Mouse (Mus musculus): Measurements from ENCODE around the gene Ggps1. TPM values are rescaled to one million over a fixed set of nuclear protein-coding genes. Genes with fewer than 3 reads are reported as not detected.
A peak's percentile ranks its signal among the peaks of the same experiment; 100 is the strongest.

The Ggps1 gene
- total RNA-seq (2014; rRNA removed) (85.2 and 107 TPM in 2 replicates), polyA plus RNA-seq (2015; fragmentation: Nextera tagmentation; extraction: Ambion mirVana) (71.4 and 73.0 TPM in 2 replicates)

DNA sequence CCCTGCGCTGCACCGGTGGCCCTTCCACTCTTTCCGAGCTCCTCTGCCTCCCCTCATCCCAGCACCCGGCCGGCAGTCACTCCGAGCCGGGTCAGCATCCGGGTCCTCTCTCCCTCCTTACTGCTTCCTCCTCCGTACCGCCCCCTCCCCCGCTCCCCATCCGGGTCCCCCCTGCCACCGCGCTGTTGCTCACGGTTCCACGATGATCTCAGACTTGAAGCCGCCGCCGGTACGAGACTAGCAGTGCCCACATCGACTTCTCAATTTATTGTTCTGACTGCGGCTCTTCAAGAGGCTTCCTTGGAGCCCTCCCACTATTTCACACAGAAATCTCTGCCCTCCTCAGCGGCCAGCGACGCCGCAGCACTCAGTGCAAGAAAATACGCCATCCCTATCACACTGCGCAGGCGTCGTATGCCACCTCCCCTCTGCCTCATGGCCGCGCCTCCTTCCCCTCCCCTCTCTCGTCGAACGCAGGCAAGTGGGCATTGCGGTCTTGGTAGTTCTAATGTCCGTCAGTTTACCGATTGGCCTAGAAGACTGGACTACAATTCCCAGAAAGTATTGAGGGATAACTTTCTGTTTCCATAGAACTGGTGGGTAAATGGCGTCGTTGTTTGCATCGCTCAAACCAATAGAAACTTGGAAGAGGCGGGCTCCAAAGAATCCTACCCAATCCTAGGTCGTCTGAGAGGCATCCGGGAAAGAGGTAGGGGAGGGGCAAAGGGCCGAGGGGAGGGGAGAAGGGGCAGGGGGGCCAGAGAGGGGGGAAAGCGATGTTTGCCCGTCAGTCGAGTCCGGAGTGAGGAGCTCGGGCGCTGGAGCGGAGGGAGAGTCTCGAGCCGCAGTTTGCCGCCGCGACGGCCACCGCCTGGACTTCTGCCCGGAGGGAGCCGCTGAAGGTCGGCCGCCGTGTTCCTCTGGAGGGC, at the start of gene Ggps1, which contains the start of gene Arid4b:
Gene Ggps1 (minus strand): TSS at position 476 of the 929 bp plus-strand sequence.
Gene Arid4b (plus strand): TSS at position 220 of the 929 bp plus-strand sequence.
- Histone ChIP-seq H3K4me3 (ENCODE audit: low read depth, low read length) (peak within 1 kb of the TSS; percentile 98), H3K4me2 (ENCODE audit: low read depth) (peak within 1 kb of the TSS; percentile 81), H3K9ac (peak within 1 kb of the TSS; percentile 92), H3K9me3 (ENCODE audit: low read length) (no peaks in the 10 kb centered on the region), H3K4me1 (ENCODE audit: insufficient read depth) (peaks cover 4% of the 10 kb centered on the region; the same call in 1 of the 2 replicates), H3K36me3 (ENCODE audit: insufficient read depth) (peaks cover 4% of the 10 kb centered on the region; the same call in 1 of the 2 replicates), H3K27me3 (ENCODE audit: insufficient read depth, low read length) (no peaks in the 10 kb centered on the region), H3K27ac (ENCODE audit: low read depth, low read length) (peak within 1 kb of the TSS; percentile 97)
- TF ChIP-seq CTCF (IDR thresholded peaks at IDR 0.05; ENCODE audit: low read depth) = no peak
- peak; percentile 98 for DNase-seq
- WGBS = 1% methylated on average over 64 of the region's 64 CpGs
- peak; percentile 95 for ATAC-seq

DNA sequence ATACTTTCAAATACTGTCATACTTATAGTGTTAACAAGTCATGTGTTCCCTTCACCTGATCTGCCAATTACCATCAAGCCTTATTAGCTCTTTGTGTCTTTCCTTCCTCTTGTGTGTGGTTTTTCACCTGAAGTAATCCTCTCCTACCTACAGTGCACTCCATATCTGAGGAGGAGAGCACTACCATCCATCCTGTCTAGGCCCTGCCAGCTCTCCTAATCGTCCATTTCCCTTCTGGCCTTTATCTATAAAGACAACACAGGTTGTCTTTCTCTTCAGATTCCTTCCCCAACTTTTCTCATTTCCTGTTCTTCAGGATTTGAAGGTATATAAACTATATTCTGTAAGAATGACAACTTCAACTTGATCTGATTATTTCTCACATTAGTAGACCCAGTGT, 47.9 kb upstream of the Ggps1 start:
- H3K4me1 ChIP-seq (ENCODE audit: insufficient read depth) = no peaks in the 10 kb centered on the region
- WGBS = 68% methylated on average over 1 of the region's 1 CpGs
- H3K9me3 ChIP-seq (ENCODE audit: low read length) = no peaks in the 10 kb centered on the region
- no peak for ATAC-seq
- no peak overlapping the region for H3K4me2 ChIP-seq (ENCODE audit: low read depth)
- H3K4me3 ChIP-seq (ENCODE audit: low read depth, low read length) = no peak overlapping the region
- H3K27ac ChIP-seq (ENCODE audit: low read depth, low read length) = no peak overlapping the region
- no peak for TF ChIP-seq CTCF (IDR thresholded peaks at IDR 0.05; ENCODE audit: low read depth)
- DNase-seq = no peak
- no peak overlapping the region for H3K9ac ChIP-seq
- no peaks in the 10 kb centered on the region for H3K36me3 ChIP-seq (ENCODE audit: insufficient read depth)
- no peaks in the 10 kb centered on the region for H3K27me3 ChIP-seq (ENCODE audit: insufficient read depth, low read length)

DNA sequence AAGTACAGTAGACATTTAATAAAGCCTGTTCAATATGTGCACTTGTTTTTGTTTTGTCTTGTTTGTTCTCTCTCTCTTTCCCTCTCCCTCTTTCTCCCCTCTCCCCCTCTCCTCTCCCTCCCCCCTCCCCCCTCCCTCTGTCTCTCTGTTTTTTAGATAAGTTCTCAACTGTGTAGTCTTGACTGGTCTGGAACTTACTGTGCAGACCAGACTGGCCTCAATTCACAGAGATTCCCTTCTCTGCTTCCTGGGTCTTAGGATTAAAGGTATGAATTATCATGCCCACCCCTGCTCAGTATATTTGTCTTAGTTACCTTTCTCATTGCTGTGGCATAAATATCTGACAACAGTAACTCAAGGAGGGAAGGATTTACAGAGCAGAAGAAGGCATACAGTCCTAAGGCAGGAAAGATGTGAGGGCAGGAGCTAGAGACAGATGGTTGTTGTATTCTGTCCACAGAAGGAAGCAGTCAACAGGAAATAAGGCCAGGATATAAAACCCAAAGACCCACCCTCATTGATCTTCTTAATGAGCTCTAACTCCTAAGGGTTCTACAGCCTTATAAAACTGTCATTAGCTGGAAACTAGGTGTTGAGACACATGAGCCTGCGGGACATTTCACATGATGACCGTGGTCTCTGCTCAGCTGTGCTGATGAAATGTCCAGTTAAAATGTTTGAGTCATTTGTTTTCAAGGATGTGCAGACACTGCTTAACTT, 47.0 kb upstream of the Ggps1 start:
- H3K9ac ChIP-seq = no peak overlapping the region
- no peaks in the 10 kb centered on the region for H3K4me1 ChIP-seq (ENCODE audit: insufficient read depth)
- no peaks in the 10 kb centered on the region for H3K36me3 ChIP-seq (ENCODE audit: insufficient read depth)
- DNase-seq (no peak), ATAC-seq (no peak)
- WGBS = 97% methylated on average over 2 of the region's 2 CpGs
- no peak overlapping the region for H3K4me2 ChIP-seq (ENCODE audit: low read depth)
- TF ChIP-seq CTCF (IDR thresholded peaks at IDR 0.05; ENCODE audit: low read depth) = no peak
- H3K4me3 ChIP-seq (ENCODE audit: low read depth, low read length) = no peak overlapping the region
- no peaks in the 10 kb centered on the region for H3K27me3 ChIP-seq (ENCODE audit: insufficient read depth, low read length)
- H3K27ac ChIP-seq (ENCODE audit: low read depth, low read length) = no peak overlapping the region
- H3K9me3 ChIP-seq (ENCODE audit: low read length) = no peaks in the 10 kb centered on the region

DNA sequence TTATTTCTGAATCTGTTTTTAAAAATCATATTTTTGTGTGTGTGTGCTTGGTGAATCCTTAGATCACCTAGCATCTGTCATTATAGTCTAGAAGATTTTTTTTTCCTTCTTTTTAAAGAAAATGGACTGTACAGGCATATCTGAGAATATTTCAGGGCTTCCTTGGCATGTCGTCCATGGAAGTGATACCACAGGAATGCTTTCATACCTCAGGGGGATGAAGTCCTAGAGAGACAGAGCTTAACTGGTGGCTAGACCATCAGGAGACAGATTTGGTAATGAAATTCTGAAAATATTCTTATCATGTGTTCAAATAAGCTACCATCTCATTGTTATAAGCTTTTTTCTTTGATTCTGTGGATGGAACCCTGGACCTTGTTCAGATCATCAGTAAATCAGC, 39.7 kb upstream of the Ggps1 start:
- 72% methylated on average over 1 of the region's 1 CpGs for WGBS
- Histone ChIP-seq H3K4me3 (ENCODE audit: low read depth, low read length) (no peak overlapping the region), H3K27me3 (ENCODE audit: insufficient read depth, low read length) (no peaks in the 10 kb centered on the region), H3K9ac (no peak overlapping the region), H3K36me3 (ENCODE audit: insufficient read depth) (no peaks in the 10 kb centered on the region), H3K9me3 (ENCODE audit: low read length) (no peaks in the 10 kb centered on the region), H3K27ac (ENCODE audit: low read depth, low read length) (no peak overlapping the region), H3K4me1 (ENCODE audit: insufficient read depth) (no peaks in the 10 kb centered on the region), H3K4me2 (ENCODE audit: low read depth) (no peak overlapping the region)
- DNase-seq (no peak), ATAC-seq (no peak)
- TF ChIP-seq CTCF (IDR thresholded peaks at IDR 0.05; ENCODE audit: low read depth) = no peak

DNA sequence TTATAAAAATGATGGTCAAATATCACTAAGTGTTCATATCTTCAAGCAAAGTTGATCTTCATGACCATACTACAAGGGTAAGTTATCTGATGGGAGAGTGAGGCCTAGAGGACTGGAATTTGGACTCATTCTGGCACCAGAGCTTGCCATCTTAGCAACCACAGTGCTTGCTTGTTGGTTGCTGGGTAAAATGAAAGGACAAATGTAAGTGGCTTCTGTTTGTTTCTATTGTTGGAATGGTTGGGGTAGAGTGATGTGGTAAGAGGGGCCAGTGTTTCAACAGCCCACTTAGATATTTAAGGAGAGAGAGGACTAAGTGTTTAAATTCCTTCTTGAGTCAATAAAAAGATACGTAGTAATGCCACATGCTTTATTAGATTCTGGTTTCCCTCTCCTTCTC, 25.4 kb upstream of the Ggps1 start:
- Histone ChIP-seq H3K4me2 (ENCODE audit: low read depth) (no peak overlapping the region), H3K9ac (no peak overlapping the region), H3K27ac (ENCODE audit: low read depth, low read length) (no peak overlapping the region), H3K9me3 (ENCODE audit: low read length) (no peaks in the 10 kb centered on the region), H3K27me3 (ENCODE audit: insufficient read depth, low read length) (no peaks in the 10 kb centered on the region), H3K36me3 (ENCODE audit: insufficient read depth) (no peaks in the 10 kb centered on the region), H3K4me1 (ENCODE audit: insufficient read depth) (no peaks in the 10 kb centered on the region), H3K4me3 (ENCODE audit: low read depth, low read length) (no peak overlapping the region)
- 74% methylated on average over 1 of the region's 1 CpGs for WGBS
- DNase-seq (no peak), ATAC-seq (no peak)
- no peak for TF ChIP-seq CTCF (IDR thresholded peaks at IDR 0.05; ENCODE audit: low read depth)

DNA sequence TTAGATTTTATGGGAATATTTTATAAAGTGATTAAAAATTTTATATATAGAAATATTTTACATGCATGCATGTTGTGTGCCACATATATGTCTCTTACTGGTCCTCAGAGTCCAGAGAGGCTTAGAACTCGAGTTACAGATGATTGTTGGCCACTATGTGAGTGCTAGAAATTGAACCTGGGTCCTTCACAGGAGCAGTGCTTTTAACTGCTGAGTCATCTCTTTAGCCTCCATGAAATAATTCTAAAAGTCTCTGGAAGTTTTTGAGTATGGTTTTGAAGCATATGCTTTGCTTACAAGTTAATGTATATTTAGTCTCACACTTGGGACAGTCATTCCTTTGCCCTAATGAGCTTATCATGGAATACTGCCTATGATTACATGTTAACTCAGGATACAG, 12.0 kb upstream of the Ggps1 start:
- WGBS = 76% methylated on average over 1 of the region's 1 CpGs

More for the DNA sequence above, 12.0 kb upstream of the Ggps1 start:
- no peaks in the 10 kb centered on the region for H3K9me3 ChIP-seq (ENCODE audit: low read length)
- no peak overlapping the region for H3K9ac ChIP-seq
- DNase-seq (no peak), ATAC-seq (no peak)
- no peaks in the 10 kb centered on the region; the same call in 1 of the 2 replicates for H3K36me3 ChIP-seq (ENCODE audit: insufficient read depth)
- no peak overlapping the region for H3K4me3 ChIP-seq (ENCODE audit: low read depth, low read length)
- no peaks in the 10 kb centered on the region for H3K4me1 ChIP-seq (ENCODE audit: insufficient read depth)
- H3K4me2 ChIP-seq (ENCODE audit: low read depth) = no peak overlapping the region
- no peak for TF ChIP-seq CTCF (IDR thresholded peaks at IDR 0.05; ENCODE audit: low read depth)
- H3K27me3 ChIP-seq (ENCODE audit: insufficient read depth, low read length) = no peaks in the 10 kb centered on the region
- H3K27ac ChIP-seq (ENCODE audit: low read depth, low read length) = no peak overlapping the region
